Mouse (Mus musculus): ENCODE measurements around the gene Ralbp1. TPM values are rescaled to one million over a fixed set of nuclear protein-coding genes. Genes with fewer than 3 reads are reported as not detected.

Ralbp1 gene
- polyA plus RNA-seq, 1 experiment from 2014 or later, result 51.6 TPM

DNA sequence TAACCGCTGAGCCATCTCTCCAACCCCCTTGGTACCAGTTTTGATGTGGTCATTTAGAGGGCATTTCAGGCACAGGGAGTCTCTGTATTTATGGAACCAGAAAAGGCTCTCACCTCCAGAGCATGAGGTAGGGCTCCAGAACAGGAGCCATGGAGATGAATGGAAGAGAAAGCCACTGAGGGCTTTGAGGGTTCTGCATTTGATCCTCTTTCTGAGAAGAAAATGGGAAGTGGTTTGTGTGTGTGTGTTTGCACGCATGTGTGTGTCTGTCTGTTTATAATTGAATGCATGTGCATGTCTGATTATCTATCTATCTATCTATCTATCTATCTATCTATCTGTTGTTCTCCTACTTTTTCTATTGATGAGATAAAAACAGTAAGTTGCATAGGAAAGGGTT lies 26.6 kb upstream of the Ralbp1 start:
- H3K9me3 ChIP-seq (replicated peaks), result no peaks in the 10 kb centered on the region
- no peak overlapping the region for H3K27ac ChIP-seq (replicated peaks)
- DNase-seq (ENCODE audit: low spot score), result no peak
- H3K27me3 ChIP-seq (ENCODE audit: low read depth, poor library complexity, severe bottlenecking), result no peaks in the 10 kb centered on the region
- peaks cover 10% of the 10 kb centered on the region for H3K4me1 ChIP-seq
- no peak overlapping the region for H3K4me3 ChIP-seq
- WGBS, result 89% methylated on average over 2 of the region's 2 CpGs
- H3K36me3 ChIP-seq, result no peaks in the 10 kb centered on the region

DNA sequence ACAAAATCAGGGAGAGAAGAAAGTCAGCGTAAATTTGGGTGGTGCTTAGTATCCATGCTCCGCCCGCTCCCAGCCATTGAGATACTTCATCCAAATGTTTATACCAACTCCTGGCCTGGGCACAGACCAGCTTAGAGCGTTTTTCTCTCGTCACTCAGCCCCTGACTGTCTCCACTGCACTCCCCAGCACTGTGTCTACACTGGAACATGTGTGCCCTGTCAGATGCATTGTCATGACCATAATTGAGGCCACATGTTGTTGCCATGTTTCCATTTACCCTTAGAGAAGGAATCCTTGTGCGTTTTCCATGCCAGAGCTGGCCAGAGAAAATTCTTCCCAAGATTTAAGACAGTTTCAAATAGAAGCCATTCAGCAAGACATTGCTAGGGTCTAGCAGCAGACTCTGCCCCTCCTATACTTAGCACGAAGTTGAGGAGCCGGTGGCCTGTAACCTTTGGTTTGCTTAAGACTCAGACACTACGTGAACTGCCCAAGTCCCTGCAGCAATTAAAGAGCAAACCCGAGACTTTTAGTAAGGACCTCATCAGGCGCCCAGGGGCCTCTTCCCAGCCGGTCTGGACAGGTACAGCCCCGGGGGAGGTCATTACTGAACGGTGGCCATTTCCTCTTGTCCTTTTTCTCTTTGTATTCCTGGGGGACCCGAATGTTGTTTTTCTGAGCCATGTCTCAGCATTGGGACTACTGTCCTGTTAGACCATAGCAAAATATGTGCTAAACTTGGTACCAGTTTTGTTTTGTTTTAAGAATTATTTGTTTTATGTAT lies 25.9 kb upstream of the Ralbp1 start:
- H3K36me3 ChIP-seq, result no peaks in the 10 kb centered on the region
- no peaks in the 10 kb centered on the region for H3K9me3 ChIP-seq (replicated peaks)
- WGBS, result 81% methylated on average over 15 of the region's 15 CpGs
- H3K27me3 ChIP-seq (ENCODE audit: low read depth, poor library complexity, severe bottlenecking), result no peaks in the 10 kb centered on the region
- DNase-seq (ENCODE audit: low spot score), result no peak
- peaks cover 15% of the 10 kb centered on the region for H3K4me1 ChIP-seq
- no peak overlapping the region for H3K4me3 ChIP-seq
- no peak overlapping the region for H3K27ac ChIP-seq (replicated peaks)

GRCm38 (mm10) chr17:65908270-65908669 lies 22.7 kb upstream of the Ralbp1 start:
- Histone ChIP-seq H3K27me3 (ENCODE audit: low read depth, poor library complexity, severe bottlenecking) (no peaks in the 10 kb centered on the region), H3K27ac (replicated peaks) (no peak overlapping the region), H3K9me3 (replicated peaks) (peaks cover 3% of the 10 kb centered on the region; the same call in 1 of the 2 replicates), H3K4me3 (no peak overlapping the region), H3K36me3 (peaks cover 4% of the 10 kb centered on the region; the same call in 1 of the 2 replicates), H3K4me1 (peaks cover 14% of the 10 kb centered on the region)
- DNase-seq (ENCODE audit: low spot score), result no peak

DNA sequence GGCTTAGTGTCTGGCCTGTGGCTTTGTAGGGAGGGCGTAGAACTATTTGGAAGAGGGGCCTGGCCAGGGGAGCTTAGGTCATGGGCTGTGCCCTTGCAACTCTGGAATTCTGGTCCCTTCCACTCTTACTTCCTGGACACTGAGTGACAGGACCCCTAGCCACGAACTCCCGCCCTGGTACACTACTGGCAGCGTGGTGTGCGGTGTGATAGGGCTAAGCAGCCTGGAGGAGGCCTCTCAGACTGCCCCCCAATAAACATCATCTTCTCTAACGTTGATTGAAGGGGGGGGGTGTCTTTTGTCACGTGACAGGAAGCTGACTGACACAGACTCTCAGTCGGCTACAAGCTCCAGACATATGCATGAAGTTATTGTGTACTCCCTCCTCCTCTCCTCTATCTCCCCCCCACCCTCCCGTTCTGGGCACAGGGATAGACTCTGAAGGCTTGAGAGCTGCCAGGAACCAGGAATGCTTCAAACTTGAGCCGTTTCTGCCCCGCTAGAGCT lies 21.4 kb upstream of the Ralbp1 start:
- peaks cover 8% of the 10 kb centered on the region for H3K9me3 ChIP-seq (replicated peaks)
- no peak overlapping the region; the same call in 1 of the 2 replicates for H3K27ac ChIP-seq (replicated peaks)
- no peaks in the 10 kb centered on the region for H3K27me3 ChIP-seq (ENCODE audit: low read depth, poor library complexity, severe bottlenecking)
- peaks cover 4% of the 10 kb centered on the region; the same call in 1 of the 2 replicates for H3K36me3 ChIP-seq
- WGBS, result 69% methylated on average over 11 of the region's 11 CpGs
- H3K4me1 ChIP-seq, result peaks cover 14% of the 10 kb centered on the region
- no peak for DNase-seq (ENCODE audit: low spot score)
- H3K4me3 ChIP-seq, result no peak overlapping the region

DNA sequence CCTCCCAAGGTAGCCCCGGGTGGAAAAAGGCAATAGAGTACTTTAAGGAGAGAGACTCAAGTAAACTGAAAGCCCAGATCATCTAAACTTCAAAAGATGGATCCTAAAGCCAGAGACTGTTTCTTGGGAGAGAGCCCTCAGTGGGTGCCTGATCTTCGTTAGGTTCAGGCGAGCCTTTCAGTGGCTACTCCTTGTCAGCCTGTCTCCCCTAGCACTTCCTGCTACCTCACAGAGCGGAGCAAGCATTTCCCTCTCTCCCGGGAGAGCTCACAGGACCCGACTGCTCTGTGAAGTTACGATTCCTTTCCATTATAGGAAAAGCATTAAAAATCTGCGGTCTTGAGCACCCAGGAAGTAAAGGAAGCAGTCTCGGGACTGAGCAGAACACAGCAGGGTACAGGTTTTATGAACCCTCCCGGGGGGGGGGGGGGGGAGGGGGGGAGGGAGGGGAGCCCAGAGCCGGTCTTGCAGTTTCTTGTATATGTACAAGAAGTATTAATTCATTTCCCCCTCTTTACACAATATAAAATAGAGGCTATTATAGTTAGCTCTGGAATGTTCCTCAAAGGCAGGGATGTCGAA lies 20.8 kb upstream of the Ralbp1 start:
- H3K9me3 ChIP-seq (replicated peaks), result peaks cover 8% of the 10 kb centered on the region
- no peaks in the 10 kb centered on the region for H3K27me3 ChIP-seq (ENCODE audit: low read depth, poor library complexity, severe bottlenecking)
- WGBS, result 51% methylated on average over 12 of the region's 12 CpGs
- no peak overlapping the region for H3K27ac ChIP-seq (replicated peaks)
- H3K4me1 ChIP-seq, result peaks cover 14% of the 10 kb centered on the region
- no peak overlapping the region for H3K4me3 ChIP-seq
- no peak for DNase-seq (ENCODE audit: low spot score)
- H3K36me3 ChIP-seq, result peaks cover 4% of the 10 kb centered on the region; the same call in 1 of the 2 replicates

- WGBS, result 76% methylated on average over 14 of the region's 14 CpGs
- no peak for DNase-seq (ENCODE audit: low spot score)
- Histone ChIP-seq H3K4me3 (no peak overlapping the region), H3K27me3 (ENCODE audit: low read depth, poor library complexity, severe bottlenecking) (no peaks in the 10 kb centered on the region), H3K27ac (replicated peaks) (no peak overlapping the region), H3K9me3 (replicated peaks) (peaks cover 8% of the 10 kb centered on the region), H3K36me3 (peaks cover 4% of the 10 kb centered on the region; the same call in 1 of the 2 replicates), H3K4me1 (peaks cover 14% of the 10 kb centered on the region)
Measured at GRCm38 (mm10) chr17:65905241-65905640, 19.6 kb upstream of the Ralbp1 start.

DNA sequence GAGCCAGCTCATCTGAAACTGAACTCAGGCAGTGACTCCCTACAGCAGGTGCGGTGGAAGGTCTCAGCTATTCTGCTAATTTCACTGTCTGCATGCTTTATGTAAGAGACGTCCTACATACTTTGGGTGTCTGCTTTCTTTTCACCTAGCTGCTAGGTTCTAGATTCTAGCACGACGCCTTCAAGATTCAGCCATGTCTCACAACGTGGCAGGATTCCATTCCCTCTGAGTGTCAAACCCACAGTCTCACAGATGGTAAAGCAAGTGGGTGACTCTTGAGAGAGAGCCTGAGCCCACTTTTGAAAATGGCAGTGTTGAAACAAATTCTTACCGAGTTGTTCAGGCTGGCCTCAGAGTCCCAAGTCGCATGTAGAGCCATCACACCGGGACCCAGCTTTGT lies 18.2 kb upstream of the Ralbp1 start:
- Histone ChIP-seq H3K4me1 (peaks cover 14% of the 10 kb centered on the region), H3K27ac (replicated peaks) (no peak overlapping the region), H3K27me3 (ENCODE audit: low read depth, poor library complexity, severe bottlenecking) (no peaks in the 10 kb centered on the region), H3K4me3 (no peak overlapping the region), H3K9me3 (replicated peaks) (peaks cover 8% of the 10 kb centered on the region), H3K36me3 (peaks cover 4% of the 10 kb centered on the region; the same call in 1 of the 2 replicates)
- no peak for DNase-seq (ENCODE audit: low spot score)
- WGBS, result 94% methylated on average over 8 of the region's 8 CpGs

- DNase-seq (ENCODE audit: low spot score), result peak; percentile 6
- H3K9me3 ChIP-seq (replicated peaks), result peaks cover 8% of the 10 kb centered on the region
- peaks cover 4% of the 10 kb centered on the region; the same call in 1 of the 2 replicates for H3K36me3 ChIP-seq
- H3K4me1 ChIP-seq, result peaks cover 14% of the 10 kb centered on the region
- no peak overlapping the region for H3K4me3 ChIP-seq
- 88% methylated on average over 1 of the region's 1 CpGs for WGBS
- no peaks in the 10 kb centered on the region for H3K27me3 ChIP-seq (ENCODE audit: low read depth, poor library complexity, severe bottlenecking)
- H3K27ac ChIP-seq (replicated peaks), result no peak overlapping the region
Measured at GRCm38 (mm10) chr17:65903011-65903410, 17.4 kb upstream of the Ralbp1 start.

DNA sequence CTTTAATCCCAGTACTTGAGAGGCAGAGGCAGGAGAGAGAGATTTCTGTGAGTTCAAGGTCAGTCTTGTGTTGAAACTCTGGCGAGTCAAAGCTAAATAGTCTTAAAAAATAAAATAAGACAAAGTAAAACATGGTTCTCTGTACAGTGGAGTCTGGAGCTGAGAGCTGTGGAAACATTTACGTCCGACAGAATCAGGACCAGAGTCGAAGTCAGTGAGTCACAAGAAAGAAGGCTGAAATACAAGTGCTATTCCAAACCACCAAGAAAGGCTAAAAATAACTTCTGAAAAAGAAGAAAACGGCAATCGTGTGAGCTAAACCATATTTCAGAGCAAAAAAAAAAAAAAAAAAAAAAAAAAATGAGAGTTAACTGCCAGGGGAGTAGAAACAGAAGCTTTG lies 16.7 kb upstream of the Ralbp1 start:
- Histone ChIP-seq H3K4me3 (no peak overlapping the region), H3K36me3 (peaks cover 4% of the 10 kb centered on the region; the same call in 1 of the 2 replicates), H3K9me3 (replicated peaks) (peaks cover 8% of the 10 kb centered on the region), H3K27me3 (ENCODE audit: low read depth, poor library complexity, severe bottlenecking) (no peaks in the 10 kb centered on the region), H3K4me1 (peaks cover 14% of the 10 kb centered on the region), H3K27ac (replicated peaks) (no peak overlapping the region)
- no peak for DNase-seq (ENCODE audit: low spot score)
- WGBS, result 90% methylated on average over 6 of the region's 6 CpGs

DNA sequence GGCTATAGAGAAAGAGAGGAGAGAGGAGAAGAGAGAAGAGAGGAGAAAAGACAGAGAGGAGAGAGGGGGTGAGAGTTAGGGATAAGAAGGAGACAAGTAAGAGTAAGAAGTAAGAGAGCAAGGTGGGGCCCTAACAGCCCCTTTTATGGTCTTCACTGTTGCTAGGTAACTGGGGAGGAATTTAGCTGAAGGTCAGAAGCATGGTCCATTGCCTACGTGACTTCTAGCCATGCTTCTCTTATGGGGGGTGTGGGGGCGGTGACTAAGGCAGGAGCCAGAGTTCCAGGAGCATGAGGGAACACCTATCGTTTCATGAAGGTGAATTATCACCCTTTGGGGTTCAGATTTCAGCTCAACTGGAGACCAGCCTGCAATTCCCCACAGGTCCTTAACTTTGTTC lies 10.4 kb upstream of the Ralbp1 start:
- 80% methylated on average over 3 of the region's 3 CpGs for WGBS

GRCm38 (mm10) chr17:65889476-65889875 lies 3.9 kb upstream of the Ralbp1 start:
- Histone ChIP-seq H3K4me1 (peaks cover 14% of the 10 kb centered on the region), H3K27me3 (ENCODE audit: low read depth, poor library complexity, severe bottlenecking) (no peaks in the 10 kb centered on the region), H3K9me3 (replicated peaks) (no peaks in the 10 kb centered on the region), H3K36me3 (no peaks in the 10 kb centered on the region), H3K27ac (replicated peaks) (no peak overlapping the region), H3K4me3 (no peak overlapping the region)
- peak; percentile 9 for DNase-seq (ENCODE audit: low spot score)
- WGBS, result 84% methylated on average over 5 of the region's 5 CpGs

More for the DNA sequence above, 10.4 kb upstream of the Ralbp1 start:
- Histone ChIP-seq H3K36me3 (no peaks in the 10 kb centered on the region), H3K9me3 (replicated peaks) (no peaks in the 10 kb centered on the region), H3K27me3 (ENCODE audit: low read depth, poor library complexity, severe bottlenecking) (no peaks in the 10 kb centered on the region), H3K4me1 (no peaks in the 10 kb centered on the region; the same call in 1 of the 2 replicates), H3K4me3 (no peak overlapping the region), H3K27ac (replicated peaks) (no peak overlapping the region)
- no peak for DNase-seq (ENCODE audit: low spot score)

- WGBS, result 86% methylated on average over 9 of the region's 9 CpGs
- H3K27ac ChIP-seq (replicated peaks), result peak overlapping the region; percentile 91; the same call in 1 of the 2 replicates
Measured at GRCm38 (mm10) chr17:65886571-65886970, 973 bp upstream of the Ralbp1 start.

GRCm38 (mm10) chr17:65885398-65885696 lies 251 bp downstream of the Ralbp1 start:
- H3K27me3 ChIP-seq (ENCODE audit: low read depth, poor library complexity, severe bottlenecking), result no peaks in the 10 kb centered on the region
- H3K36me3 ChIP-seq, result no peaks in the 10 kb centered on the region
- H3K27ac ChIP-seq (replicated peaks), result peak overlapping the region; percentile 91
- DNase-seq (ENCODE audit: low spot score), result no peak
- peak overlapping the region; percentile 98 for H3K4me3 ChIP-seq
- H3K9me3 ChIP-seq (replicated peaks), result no peaks in the 10 kb centered on the region
- peaks cover 33% of the 10 kb centered on the region for H3K4me1 ChIP-seq
- under 1% methylated on average over 11 of the region's 11 CpGs for WGBS

More at GRCm38 (mm10) chr17:65886571-65886970, 973 bp upstream of the Ralbp1 start:
- no peaks in the 10 kb centered on the region for H3K9me3 ChIP-seq (replicated peaks)
- DNase-seq (ENCODE audit: low spot score), result no peak
- no peaks in the 10 kb centered on the region for H3K36me3 ChIP-seq
- H3K4me1 ChIP-seq, result peaks cover 33% of the 10 kb centered on the region
- H3K4me3 ChIP-seq, result peak overlapping the region; percentile 98
- no peaks in the 10 kb centered on the region for H3K27me3 ChIP-seq (ENCODE audit: low read depth, poor library complexity, severe bottlenecking)
